Mouse (Mus musculus) Muller cell, postnatal 12 days (primary cell): ENCODE measurements around the gene Vmn1r22.
"Not testable (repeated sequence)": the region's sequence is repeated elsewhere in the genome, so short reads cannot be mapped to it uniquely, and the experiment has no call there.

Experiments
- DNase-seq: peaks from one replicate; pipeline ENCODE4 v3.0.0-alpha.2; 2015; ENCODE audit errors: inconsistent ontology term

Vmn1r22 gene

GRCm38 (mm10) chr6:57907928-57908327 lies at the start of gene Vmn1r22:
Vmn1r22 (minus strand) TSS chr6:57908028.
- DNase-seq: no peak

DNA sequence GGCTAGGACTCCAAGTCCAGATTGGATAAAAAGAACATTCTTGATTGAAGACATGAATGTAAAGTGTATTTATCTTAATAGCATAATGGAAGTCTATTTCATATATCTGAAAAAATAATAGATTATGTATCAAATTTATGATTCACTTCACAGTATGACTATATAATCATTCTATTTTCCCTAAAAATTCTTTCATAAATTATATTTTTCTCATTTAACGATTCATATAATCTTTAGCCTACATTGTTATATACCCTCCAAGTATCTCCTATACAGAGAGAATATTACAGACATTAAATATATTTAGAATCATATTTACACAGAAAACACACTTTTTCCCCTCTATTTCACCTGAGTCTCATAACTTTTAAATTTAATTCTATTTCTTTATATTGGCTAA lies 18.9 kb upstream of the Vmn1r22 start, which contains the start of gene Vmn1r23:
Vmn1r23 (minus strand) TSS at position 101 of the 400 bp plus-strand sequence.
- no peak for DNase-seq

DNA sequence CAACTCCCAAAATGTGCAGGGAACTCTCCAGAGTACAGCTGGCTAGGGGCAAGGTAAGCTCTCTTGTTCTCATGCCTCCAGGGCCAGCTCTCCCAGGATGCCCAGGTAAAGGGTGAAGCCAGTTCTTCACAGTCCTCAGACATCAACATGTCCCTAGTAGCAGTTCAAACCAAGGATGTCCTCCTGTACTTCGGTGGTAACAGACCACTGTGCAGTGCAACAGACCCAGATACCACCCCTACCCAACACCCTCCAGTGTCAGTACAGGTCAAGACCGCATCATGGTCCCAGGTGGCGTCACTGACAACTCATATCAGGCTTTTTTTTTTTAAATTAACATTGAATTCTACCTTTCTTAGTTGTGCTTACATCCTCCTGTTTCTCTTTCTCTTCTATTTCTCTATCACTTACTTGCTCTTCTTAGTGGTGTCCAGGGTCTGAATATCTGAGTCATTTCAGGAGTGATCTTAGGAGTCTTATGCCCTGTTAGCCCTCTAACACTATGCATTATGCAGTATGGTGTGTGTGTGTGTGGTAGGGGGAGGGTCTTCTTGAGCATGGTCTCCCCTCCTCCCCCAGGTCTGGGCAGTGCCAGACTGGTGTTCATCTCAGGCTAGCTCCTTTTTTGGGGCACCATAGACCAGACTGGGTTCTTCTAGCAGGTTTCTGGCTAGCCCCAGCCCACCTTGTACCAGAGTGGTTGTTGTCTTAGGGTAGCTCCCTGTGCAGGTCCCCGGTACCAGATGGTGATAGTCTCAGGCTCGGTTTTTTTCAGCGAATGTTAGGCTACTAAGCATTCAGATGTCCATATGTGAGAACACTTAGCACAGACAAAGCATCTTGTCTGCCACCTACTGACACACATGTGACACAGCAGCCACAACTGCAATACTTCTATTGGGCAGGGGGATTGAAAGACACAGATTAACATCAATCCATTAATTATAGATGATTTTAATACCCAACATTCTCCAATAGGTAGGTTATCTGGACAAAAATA lies 48.5 kb downstream of the Vmn1r22 start:
- DNase-seq: peak; percentile 33

DNA sequence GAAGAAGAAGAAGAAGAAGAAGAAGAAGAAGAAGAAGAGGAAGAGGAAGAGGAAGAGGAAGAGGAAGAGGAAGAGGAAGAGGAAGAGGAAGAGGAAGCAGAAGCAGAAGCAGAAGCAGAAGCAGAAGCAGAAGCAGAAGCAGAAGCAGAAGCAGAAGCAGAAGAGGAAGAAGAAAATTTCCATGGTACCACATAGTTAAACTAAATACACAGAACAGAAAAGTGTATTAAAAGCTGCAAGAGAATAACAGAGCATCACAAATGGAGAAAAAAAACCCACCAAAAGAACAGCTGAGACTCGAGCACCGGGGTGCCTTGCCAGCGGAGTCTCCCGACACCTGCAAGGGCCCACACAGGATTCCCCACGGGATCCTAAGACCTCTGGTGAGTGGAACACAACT lies 56.7 kb downstream of the Vmn1r22 start:
- DNase-seq: not testable (repeated sequence)

- DNase-seq: no peak
These were observed 57.5 kb downstream of the Vmn1r22 start, which contains the start of gene Vmn1r21 for GRCm38 (mm10) chr6:57850286-57850685. Vmn1r21 (minus strand) TSS chr6:57850343.
